Mouse (Mus musculus): ENCODE measurements around the gene Rpl36al. TPM values are rescaled to one million over a fixed set of nuclear protein-coding genes. Genes with fewer than 3 reads are reported as not detected.
A peak's percentile ranks its signal among the peaks of the same experiment; 100 is the strongest.
"Not testable (repeated sequence)": the region's sequence is repeated elsewhere in the genome, so short reads cannot be mapped to it uniquely, and the experiment has no call there.

The Rpl36al gene
- polyA plus RNA-seq, 1 experiment = 324 TPM

DNA sequence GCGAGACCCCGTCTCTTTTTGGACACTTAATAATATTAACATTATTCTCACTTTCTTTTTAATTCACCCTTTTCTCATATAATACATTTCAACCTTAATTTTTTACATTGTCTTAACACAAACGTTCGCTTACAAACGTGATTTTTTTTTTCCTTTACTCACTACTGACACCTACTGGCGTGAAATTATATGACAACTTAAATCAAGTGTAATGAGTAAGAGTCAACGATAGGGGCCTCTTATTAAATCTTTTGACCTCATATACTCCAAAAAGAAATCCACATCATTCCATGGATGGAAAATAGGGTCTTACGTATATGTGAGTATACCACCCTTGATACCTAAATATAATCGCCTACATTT lies 24.3 kb downstream of the Rpl36al start:
- TF ChIP-seq CTCF (IDR thresholded peaks at IDR 0.05; ENCODE audit: extremely low read depth, insufficient read depth, low read length) (no peak), POLR2A (IDR thresholded peaks at IDR 0.05; ENCODE audit: extremely low read depth, insufficient read depth, low read length) (no peak)
- Histone ChIP-seq H3K4me1 (ENCODE audit: control insufficient read depth, insufficient read depth, low read length) (peaks cover 3% of the 10 kb centered on the region; the same call in 1 of the 2 replicates), H3K4me3 (ENCODE audit: insufficient read depth, low read length) (no peak overlapping the region), H3K27ac (ENCODE audit: insufficient read depth, low read length) (no peak overlapping the region)

DNA sequence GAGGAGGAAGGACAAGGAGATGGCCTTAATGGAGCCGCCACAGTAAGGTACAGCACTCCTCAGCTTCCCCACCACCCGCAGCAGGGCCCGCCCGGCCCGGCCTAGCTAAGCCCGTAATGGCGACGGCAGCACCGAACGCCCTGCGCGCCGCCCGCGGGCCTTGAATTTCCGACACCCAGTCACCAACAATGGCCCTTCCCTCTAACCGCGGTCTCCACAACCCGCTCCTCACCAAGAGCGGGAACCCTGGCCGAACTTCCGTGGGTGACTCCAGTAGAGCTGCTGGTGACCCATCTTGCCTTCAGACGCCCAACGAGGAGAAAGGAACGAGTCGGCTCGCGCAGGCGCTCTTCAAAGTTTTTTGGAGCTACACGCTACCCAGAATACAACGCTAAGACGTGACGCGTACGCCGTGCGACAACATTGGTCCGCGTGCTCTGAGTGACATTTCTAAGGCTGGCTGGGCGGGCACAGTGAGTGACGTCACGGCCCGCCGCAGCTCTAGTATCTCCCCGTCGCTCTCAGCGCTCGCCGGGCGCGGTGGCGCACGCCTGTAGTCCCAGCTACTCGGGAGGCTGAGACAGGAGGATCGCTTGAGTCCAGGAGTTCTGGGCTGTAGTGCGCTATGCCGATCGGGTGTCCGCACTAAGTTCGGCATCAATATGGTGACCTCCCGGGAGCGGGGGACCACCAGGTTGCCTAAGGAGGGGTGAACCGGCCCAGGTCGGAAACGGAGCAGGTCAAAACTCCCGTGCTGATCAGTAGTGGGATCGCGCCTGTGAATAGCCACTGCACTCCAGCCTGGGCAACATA lies 24.9 kb downstream of the Rpl36al start, which contains the start of gene Rps29:
Gene Rps29 (minus strand): TSS at position 422 of the 813 bp plus-strand sequence.
- H3K4me1 ChIP-seq (ENCODE audit: control insufficient read depth, insufficient read depth, low read length) = not testable (repeated sequence)
- TF ChIP-seq POLR2A (IDR thresholded peaks at IDR 0.05; ENCODE audit: extremely low read depth, insufficient read depth, low read length) = peak; percentile 94
- H3K4me3 ChIP-seq (ENCODE audit: insufficient read depth, low read length) = peak within 1 kb of the TSS; percentile 69

GRCm38 (mm10) chr12:69158366-69158764 lies 25.5 kb downstream of the Rpl36al start:
- Histone ChIP-seq H3K4me3 (ENCODE audit: insufficient read depth, low read length) (peak overlapping the region; percentile 69), H3K27ac (ENCODE audit: insufficient read depth, low read length) (peak overlapping the region; percentile 30), H3K4me1 (ENCODE audit: control insufficient read depth, insufficient read depth, low read length) (peaks cover 3% of the 10 kb centered on the region; the same call in 1 of the 2 replicates)
- TF ChIP-seq CTCF (IDR thresholded peaks at IDR 0.05; ENCODE audit: extremely low read depth, insufficient read depth, low read length) (no peak), POLR2A (IDR thresholded peaks at IDR 0.05; ENCODE audit: extremely low read depth, insufficient read depth, low read length) (no peak)

More for the DNA sequence above, 24.9 kb downstream of the Rpl36al start, which contains the start of gene Rps29:
- H3K27ac ChIP-seq (ENCODE audit: insufficient read depth, low read length) = peak within 1 kb of the TSS; percentile 30

DNA sequence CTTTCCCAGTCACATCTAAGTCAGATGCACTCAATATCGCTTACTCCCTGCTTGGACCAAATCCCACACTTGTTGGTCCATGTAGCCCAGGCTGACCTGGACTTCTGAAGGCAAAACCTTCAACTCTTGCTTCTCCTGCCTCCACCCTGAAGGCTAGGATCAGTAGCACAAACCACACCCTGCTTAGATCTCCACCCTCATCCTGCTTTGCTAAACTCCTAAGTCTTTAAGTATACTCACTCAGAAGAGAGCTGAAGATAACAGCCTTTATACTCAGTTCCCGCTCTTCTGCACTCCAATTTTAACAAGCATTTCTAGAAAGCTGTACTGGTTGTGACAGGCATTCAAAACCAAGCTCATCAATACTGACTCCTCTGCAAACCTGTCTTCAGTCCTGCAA lies 26.8 kb downstream of the Rpl36al start:
- TF ChIP-seq CTCF (IDR thresholded peaks at IDR 0.05; ENCODE audit: extremely low read depth, insufficient read depth, low read length) (no peak), POLR2A (IDR thresholded peaks at IDR 0.05; ENCODE audit: extremely low read depth, insufficient read depth, low read length) (0 out of 2 replicates have a peak, but pooled peaks have one; percentile 21)
- Histone ChIP-seq H3K4me1 (ENCODE audit: control insufficient read depth, insufficient read depth, low read length) (peaks cover 3% of the 10 kb centered on the region; the same call in 1 of the 2 replicates), H3K27ac (ENCODE audit: insufficient read depth, low read length) (no peak overlapping the region), H3K4me3 (ENCODE audit: insufficient read depth, low read length) (no peak overlapping the region)

- H3K4me1 ChIP-seq (ENCODE audit: control insufficient read depth, insufficient read depth, low read length) = peaks cover 3% of the 10 kb centered on the region; the same call in 1 of the 2 replicates
- TF ChIP-seq POLR2A (IDR thresholded peaks at IDR 0.05; ENCODE audit: extremely low read depth, insufficient read depth, low read length) (no peak), CTCF (IDR thresholded peaks at IDR 0.05; ENCODE audit: extremely low read depth, insufficient read depth, low read length) (no peak)
- H3K27ac ChIP-seq (ENCODE audit: insufficient read depth, low read length) = no peak overlapping the region
- no peak overlapping the region for H3K4me3 ChIP-seq (ENCODE audit: insufficient read depth, low read length)
Measured at GRCm38 (mm10) chr12:69156436-69156835, 27.4 kb downstream of the Rpl36al start.

DNA sequence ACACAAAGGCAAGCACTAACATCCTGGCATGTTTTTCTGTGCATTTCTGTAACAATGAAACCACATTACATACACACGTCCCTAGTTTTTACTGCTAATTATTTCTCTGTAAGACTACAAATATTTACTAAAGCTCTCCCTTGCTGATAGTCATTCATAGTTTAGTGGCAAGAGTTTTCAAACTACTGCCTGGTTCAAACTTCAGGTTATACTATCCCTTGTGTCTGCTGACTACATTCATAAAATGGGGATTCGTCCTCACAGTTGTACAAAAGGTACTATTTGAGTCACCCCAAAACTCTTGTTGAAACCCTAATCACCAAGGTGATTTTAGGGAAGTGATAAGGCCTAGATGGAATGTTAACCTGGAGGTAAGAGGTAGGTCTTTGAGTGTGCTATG lies 28.0 kb downstream of the Rpl36al start:
- peaks cover 3% of the 10 kb centered on the region; the same call in 1 of the 2 replicates for H3K4me1 ChIP-seq (ENCODE audit: control insufficient read depth, insufficient read depth, low read length)
- no peak for TF ChIP-seq POLR2A (IDR thresholded peaks at IDR 0.05; ENCODE audit: extremely low read depth, insufficient read depth, low read length)
- TF ChIP-seq CTCF (IDR thresholded peaks at IDR 0.05; ENCODE audit: extremely low read depth, insufficient read depth, low read length) = no peak
- H3K27ac ChIP-seq (ENCODE audit: insufficient read depth, low read length) = no peak overlapping the region
- no peak overlapping the region for H3K4me3 ChIP-seq (ENCODE audit: insufficient read depth, low read length)

- TF ChIP-seq CTCF (IDR thresholded peaks at IDR 0.05; ENCODE audit: extremely low read depth, insufficient read depth, low read length) (no peak), POLR2A (IDR thresholded peaks at IDR 0.05; ENCODE audit: extremely low read depth, insufficient read depth, low read length) (no peak)
- H3K27ac ChIP-seq (ENCODE audit: insufficient read depth, low read length) = no peak overlapping the region
- no peak overlapping the region for H3K4me3 ChIP-seq (ENCODE audit: insufficient read depth, low read length)
- no peaks in the 10 kb centered on the region for H3K4me1 ChIP-seq (ENCODE audit: control insufficient read depth, insufficient read depth, low read length)
Measured at GRCm38 (mm10) chr12:69150049-69150448, 33.8 kb downstream of the Rpl36al start.

GRCm38 (mm10) chr12:69147166-69147735 lies 36.6 kb downstream of the Rpl36al start:
- Histone ChIP-seq H3K4me1 (ENCODE audit: control insufficient read depth, insufficient read depth, low read length) (no peaks in the 10 kb centered on the region), H3K4me3 (ENCODE audit: insufficient read depth, low read length) (no peak overlapping the region), H3K27ac (ENCODE audit: insufficient read depth, low read length) (no peak overlapping the region)
- no peak for TF ChIP-seq POLR2A (IDR thresholded peaks at IDR 0.05; ENCODE audit: extremely low read depth, insufficient read depth, low read length)
- TF ChIP-seq CTCF (IDR thresholded peaks at IDR 0.05; ENCODE audit: extremely low read depth, insufficient read depth, low read length) = no peak

GRCm38 (mm10) chr12:69143460-69143859 lies 40.4 kb downstream of the Rpl36al start:
- Histone ChIP-seq H3K27ac (ENCODE audit: insufficient read depth, low read length) (no peak overlapping the region), H3K4me1 (ENCODE audit: control insufficient read depth, insufficient read depth, low read length) (no peaks in the 10 kb centered on the region), H3K4me3 (ENCODE audit: insufficient read depth, low read length) (no peak overlapping the region)
- TF ChIP-seq POLR2A (IDR thresholded peaks at IDR 0.05; ENCODE audit: extremely low read depth, insufficient read depth, low read length) (no peak), CTCF (IDR thresholded peaks at IDR 0.05; ENCODE audit: extremely low read depth, insufficient read depth, low read length) (no peak)

DNA sequence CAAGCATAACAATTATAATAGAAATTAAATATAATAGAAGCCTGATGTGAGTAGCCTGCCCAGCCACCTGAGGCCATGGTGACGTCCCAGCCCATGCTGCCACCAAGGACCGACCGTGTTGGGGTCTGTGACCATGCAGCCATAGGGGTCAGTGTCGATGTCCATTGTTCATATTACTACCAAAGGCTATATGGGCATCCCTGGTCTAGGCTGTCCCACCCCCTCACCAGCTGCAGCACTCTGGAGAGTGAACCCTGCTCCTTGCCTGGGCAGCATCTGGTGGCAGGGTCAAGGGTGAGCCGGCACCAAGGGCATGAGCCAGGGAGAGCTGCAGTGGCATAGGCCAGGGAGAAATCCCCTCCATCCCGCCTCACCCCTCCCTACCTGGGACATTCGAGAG lies 44.0 kb downstream of the Rpl36al start:
- Histone ChIP-seq H3K4me3 (ENCODE audit: insufficient read depth, low read length) (no peak overlapping the region), H3K4me1 (ENCODE audit: control insufficient read depth, insufficient read depth, low read length) (no peaks in the 10 kb centered on the region)

More for the DNA sequence above, 44.0 kb downstream of the Rpl36al start:
- H3K27ac ChIP-seq (ENCODE audit: insufficient read depth, low read length) = no peak overlapping the region
- TF ChIP-seq POLR2A (IDR thresholded peaks at IDR 0.05; ENCODE audit: extremely low read depth, insufficient read depth, low read length) (no peak), CTCF (IDR thresholded peaks at IDR 0.05; ENCODE audit: extremely low read depth, insufficient read depth, low read length) (no peak)

Measured in cortical plate, adult 2 months (tissue).